Mouse (Mus musculus) layer of hippocampus, postnatal 36 days (tissue): Measurements from ENCODE around the gene Bcat1. TPM values are rescaled to one million over a fixed set of nuclear protein-coding genes. Genes with fewer than 3 reads are reported as not detected.

Source experiments
- DNase-seq, 2 experiments: peaks; one replicate each; pipeline ENCODE4 v3.0.0; 2022
- total RNA-seq, 2 experiments: library from RNA; stranded (reverse); gene quantifications; 2 replicates each; pipeline ENCODE4 v1.2.3; 2021

Gene Bcat1
- total RNA-seq, 2 experiments from 2014 or later: 100 to 102 TPM

DNA sequence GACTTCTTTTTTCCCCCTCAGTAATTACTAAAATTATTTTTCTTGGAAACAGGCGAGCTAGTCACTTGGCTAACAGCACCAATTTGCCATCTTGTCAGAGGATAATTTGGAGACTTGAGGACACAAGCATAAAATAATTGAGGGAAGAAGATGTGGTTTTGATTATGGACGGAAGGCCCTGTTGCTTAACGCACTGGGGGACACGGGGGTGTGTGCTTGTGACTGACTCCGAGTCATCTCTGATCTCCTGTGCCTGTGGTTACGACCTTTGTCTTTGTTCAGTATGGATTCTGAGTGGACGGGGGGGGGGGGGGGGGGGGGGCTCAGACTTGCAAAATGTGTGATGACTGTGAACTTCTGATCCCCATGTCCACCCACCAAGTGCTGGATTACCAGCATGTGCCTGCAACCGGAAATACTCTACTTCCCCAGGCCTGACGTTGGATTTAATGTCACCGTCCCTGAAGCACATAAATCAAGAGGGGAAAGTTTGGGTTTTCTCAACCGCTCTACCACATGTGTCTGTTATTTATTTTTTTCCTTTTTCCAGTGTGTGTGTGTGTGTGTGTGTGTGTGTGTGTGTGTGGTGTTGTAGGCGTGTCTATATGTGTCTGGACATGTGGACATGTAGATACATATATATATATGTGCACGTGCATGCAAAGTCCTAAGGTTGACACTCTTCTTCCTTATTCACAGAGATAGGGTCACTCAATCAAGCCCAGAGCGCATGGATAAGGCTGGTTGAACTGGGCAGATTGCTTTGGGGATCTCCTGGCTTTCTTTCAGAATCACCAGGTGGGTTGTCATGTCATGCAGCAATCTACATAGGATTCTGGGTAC, 73.7 kb downstream of the Bcat1 start:
- DNase-seq: no peak

DNA sequence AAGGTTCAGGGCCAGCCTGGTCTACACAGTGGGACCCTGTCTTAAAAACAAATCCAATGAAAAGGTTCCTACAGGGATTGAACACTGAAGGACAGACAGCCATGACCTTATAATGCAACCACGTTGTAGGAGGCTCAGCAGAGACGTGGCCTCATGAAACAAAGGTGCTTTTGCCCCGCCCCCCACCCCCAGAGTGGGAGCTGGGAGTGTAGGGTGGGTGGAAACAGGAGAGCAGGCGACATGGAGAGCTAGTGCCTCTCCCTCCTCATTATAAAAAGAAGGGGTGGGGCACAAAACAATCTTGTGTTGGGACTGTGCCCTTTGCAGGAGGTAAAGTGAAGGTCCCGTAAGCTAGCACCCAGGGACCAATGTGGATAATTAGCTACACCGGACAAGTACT, 74.5 kb downstream of the Bcat1 start:
- no peak for DNase-seq

DNA sequence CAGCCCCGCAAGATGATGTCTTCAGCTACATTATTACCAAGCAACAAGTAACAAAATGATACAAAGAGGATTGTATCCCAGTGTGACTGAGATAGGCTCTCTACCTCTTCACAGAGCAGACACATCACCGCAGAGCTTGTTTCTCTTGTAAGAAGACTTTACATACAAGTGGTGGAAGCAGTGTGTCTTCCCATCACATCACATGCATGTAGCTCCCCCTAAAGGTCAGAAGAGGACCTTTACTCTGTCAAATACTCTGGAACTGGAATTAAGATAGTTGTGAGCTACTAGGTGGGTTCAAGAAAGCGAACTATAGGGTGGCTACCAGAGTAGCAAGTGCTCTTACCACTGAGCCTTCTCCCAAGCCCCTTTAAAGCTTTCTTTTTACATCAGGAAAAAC, 78.8 kb downstream of the Bcat1 start:
- no peak for DNase-seq

DNA sequence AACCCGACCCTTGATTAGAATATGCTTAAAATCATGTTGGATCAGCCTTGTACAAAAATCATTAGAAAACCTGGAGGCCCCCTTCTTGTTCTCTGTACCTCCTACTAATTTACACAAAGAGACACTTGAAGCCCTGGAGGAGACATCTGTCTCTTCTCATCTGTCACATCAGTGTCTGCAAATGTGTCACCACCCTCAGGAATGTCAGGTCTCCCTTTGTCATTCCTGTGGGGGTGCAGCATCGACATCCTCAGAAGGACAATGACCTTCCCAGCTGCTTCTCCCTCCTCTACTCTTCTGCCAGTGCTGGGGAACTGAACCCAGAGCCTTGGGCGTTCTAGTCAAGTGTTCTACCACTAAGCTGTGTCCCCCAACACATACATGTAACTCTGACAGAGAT, 83.9 kb downstream of the Bcat1 start:
- DNase-seq: no peak

DNA sequence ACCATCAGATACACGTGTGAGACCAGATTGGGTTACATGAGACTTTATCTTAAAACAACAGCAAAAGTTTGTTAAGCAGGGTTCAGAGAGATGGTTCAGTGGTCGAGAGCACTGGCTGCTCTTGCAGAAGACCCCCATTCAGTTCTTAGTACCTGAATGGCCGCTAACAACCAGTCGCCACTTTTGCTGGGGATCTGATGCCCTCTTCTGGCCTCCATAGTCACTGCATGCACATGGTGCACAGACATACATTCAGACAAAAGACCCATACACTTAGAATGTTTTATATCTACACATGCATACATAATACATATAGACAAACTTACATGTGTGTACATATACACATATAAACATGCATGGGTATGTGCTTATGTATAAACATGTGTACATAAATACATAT, 86.8 kb downstream of the Bcat1 start:
- DNase-seq: no peak

DNA sequence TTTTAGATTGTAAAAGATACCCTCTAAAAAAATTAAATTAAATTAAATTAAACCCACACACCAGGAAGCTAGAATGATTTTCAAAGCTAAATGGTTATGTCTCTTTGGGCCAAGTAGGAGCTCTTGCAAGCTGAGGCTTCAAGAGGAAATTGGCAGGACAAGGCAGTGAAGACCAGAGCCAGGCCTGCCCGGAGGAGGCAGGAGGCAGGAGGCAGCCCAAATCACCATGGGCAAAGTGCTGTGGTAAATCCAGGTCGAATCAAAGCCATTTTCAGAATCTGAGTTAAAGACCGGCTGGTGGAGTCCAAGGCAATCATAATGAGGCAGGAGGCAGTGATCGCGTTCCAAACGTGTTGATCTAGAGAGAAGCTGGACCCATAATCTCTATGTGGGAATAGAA, 88.3 kb downstream of the Bcat1 start:
- no peak for DNase-seq

DNA sequence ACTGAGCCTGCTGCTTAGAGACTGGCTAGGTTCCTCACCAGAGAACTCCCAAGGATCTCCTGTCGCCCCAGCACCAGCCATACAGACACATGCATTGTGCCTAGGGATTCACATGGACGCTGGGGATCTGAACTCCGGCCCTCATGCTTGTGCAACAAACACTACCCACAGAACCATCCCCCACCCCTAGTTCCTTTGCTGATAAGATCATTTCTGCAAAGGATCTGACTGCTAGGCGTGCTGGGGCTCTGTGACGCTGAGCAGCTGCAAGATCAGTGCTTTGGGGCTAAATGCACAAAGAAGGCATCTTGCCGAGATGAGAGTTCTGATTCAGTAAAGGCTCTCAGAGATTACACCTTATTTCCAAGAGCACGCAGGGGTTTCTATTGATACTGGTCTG, 88.8 kb downstream of the Bcat1 start:
- DNase-seq: no peak

DNA sequence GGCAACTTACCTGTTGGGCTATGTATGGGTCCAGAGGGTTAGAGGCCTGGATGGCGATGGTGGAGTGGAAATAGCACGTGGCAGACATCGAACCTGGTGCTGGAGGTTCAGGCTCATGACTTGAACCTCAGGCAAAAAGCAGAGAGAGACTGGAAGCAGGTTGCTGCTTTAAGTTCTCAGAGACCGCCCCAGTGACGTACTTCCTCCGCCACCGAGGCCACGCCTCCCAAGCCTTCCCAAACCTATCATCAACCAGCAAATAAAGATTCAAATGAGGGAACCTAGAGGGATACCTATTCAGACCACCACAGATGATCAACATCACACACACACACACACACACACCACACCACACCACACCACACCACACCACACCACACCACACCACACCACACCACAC, 91.8 kb downstream of the Bcat1 start:
- DNase-seq: no peak

DNA sequence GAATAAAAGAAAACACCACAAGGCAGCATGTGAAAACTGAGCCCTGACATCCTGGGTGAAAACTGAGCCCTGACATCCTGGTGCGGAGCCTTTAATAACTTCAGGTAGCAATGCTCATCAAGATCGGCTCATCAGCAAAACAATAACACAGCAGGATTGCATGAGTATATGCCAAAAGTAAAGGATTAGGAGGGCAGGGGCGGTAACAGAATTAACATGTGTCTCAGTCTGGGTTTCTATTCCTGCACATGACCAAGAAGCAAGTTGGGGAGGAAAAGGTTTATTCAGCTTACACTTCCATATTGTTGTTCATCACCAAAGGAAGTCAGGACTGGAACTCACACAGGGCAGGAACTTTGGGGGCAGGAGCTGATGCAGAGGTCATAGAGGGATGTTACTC, 93.9 kb downstream of the Bcat1 start:
- DNase-seq: no peak

DNA sequence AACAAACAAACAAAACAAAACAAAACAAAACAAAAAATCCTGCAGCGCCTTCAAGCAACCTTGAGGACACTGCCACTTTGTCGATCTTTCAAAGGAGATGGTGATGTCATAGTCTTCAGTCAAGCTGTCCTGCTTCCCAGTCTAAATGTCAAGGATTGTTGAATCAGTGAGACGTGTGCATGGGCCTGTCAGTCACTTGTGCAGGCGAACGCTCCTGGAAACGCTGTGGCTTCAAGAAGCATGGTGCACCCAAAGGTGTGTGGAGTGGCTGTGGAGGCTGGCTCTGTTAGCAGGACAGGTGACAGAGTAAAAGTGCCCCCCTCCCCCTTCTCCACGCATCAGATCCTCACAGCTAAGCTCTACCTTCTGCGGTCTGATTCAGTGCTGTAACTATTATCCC, 103.6 kb downstream of the Bcat1 start:
- DNase-seq: no peak

DNA sequence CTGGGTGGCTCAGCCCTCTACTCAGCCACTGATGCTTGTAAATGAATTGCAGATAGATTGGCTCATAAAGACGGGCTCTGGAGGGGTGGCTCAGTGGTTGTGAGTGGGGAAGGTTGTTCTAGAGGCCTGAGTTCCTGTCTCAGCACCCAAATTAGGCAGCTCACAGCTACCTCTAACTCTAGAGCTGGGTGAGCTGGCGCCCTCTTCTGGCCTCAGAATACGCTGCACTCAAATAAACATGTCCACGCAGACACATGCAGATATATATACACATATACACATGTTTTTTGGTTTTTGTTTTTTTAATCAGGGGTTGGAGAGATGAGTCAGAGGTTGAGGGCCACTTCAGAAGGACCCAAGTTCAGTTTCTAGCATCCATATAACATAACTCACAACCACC, 105.1 kb downstream of the Bcat1 start:
- no peak for DNase-seq

DNA sequence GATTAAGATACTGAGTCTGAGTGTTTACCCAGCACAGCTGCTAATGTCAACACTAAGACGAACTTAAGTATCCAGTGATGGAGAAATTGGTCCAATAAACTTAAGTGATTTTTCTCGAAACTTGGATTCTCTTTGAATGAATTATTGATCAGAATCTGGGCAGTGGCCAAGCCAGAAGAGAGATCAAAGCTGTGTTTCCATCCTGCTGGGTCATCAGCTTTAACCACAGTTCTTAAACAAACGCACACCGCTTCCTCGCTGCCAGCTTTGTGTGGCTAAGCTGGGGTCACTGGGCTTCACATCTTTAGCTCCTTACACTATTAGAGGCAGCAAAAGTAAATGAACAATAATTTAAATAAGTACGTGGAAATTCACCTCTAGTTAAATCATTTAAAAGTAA, 108.4 kb downstream of the Bcat1 start:
- DNase-seq: no peak

DNA sequence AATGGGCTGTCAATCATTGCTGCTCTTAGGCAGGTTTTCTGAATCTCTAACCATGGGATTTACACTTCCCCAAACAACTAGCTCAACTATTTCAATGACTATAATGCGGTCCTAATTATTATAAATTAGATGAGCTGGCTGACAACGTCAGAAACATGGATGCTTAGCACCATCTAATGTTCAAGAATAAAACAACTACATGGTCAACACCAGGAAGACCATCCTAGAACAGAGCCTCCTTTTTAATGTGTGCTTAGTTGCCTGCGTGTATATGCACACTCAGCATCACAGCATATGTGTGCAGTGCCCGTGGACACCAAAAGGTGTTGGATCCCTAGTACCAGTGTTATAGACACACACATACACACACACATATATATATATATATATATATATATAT, 111.8 kb downstream of the Bcat1 start:
- no peak for DNase-seq

DNA sequence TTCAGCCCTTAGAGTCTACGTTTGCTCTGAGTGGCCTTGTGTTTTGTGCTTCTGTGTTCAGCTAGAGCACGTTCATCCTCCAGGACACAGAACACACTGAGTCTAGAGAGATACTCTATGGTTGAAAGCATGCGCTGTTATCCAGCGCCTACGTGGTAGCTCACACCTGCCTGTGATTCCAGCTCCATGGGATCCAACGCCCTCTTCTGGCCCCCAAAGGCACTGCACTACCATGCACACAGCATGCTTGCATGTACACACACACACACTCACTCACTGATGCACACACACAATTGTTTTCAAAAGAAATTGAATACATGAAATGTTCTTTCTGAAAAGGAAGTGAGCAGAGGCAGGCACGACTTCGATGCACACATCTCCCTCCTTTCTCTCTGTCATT, 112.8 kb downstream of the Bcat1 start:
- DNase-seq: no peak

DNA sequence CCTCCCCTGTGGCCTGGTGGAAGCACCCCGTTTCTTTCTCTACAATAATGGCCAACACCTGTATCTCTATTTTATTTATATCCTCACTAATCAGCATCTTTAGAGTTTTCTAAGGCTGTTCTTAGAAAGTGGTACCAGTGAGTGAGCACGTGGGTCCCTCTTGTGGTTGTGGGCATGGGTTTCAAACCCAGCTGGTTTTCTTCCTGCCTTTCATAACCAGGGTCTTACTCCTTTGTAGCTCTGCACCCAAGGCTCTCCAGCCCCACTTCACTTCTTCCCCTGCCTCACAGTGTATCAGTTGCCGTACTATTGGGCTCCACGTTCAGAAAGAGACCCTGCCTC, 114.0 kb downstream of the Bcat1 start:
- DNase-seq: no peak

DNA sequence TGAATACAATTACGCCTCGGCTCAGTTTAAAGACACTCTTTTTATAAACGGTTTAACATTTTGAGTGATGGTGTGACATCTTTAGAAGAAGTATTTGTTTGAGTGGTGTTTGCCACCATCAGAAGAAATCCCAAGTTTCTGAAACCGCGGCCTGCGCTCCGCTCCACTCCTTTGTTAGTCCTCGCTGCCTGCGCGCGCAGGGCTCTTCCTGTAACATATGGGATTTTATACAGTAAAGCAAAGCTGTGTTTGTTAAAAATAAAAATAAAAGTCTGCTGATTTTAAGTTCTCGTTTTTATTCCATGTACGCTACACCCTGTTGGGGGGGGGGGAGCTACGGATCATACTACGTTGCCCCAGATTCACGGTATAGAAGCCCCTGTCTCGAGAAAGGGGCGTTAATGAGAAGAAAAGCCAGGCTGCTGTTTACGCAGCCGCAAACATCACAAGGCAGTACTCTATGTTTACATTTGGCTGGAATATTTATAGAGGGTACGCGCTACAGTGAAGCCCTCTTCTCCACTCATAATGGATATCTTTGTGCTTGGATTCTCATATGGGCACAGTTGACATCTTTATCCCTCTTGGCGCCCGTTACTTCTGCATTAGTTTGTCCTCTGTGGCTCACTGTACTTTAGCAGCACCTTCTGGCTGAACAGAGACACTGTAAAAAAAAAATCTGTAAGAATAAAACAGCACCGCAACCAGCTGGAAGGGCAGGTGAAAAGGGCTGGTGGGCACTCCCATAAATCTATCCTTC, 114.6 kb downstream of the Bcat1 start:
- peak; percentile 12 to 19 for DNase-seq

DNA sequence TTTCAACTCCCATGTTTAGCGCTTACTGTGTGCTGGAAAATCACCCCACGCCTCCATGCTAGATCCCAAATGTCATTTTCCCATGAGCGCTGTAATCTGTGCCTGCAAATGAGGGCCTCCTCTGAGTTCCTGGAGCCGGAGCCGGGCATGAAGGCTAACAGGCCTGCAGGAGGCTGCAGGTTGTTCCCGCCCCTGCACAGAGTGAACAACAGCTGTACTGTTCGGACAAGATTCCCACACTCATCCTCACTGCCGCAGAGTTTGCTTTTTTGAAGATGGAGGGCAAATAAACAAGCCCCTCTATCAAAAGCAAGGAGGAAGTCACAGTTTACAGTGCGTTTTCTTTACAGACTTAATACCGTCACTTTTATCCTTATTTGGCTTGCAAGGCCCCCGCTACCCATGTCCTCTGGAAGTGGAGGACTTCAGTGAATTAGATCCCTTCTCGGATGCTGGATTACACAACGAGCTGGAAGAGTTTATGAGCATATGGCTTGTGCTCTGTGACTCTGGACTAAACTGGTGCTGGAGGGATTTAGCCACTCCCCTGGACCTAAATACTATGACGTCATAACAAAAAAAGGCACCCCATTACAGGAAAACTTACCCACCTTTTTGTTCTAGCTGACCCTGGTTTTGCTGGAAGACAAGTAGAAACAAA, 120.0 kb downstream of the Bcat1 start:
- no peak for DNase-seq

DNA sequence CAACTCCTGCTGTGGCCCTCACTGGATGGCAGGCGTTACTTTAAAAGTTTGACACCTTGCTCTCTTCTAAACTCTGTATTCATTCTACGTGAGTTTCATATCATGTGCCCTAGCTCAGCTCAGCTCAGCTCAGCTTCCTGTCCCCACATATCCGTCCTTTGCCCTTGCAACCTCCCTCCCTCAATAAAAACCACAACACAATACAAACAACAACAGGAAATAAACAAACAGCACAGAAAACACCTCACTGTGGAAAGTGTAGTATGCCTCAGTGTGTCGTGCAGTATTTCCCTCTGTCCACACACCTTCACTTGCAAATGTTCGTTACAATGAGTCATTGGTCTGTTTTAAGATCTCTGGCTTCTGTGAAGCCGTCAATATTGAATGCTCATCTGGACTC, 123.1 kb downstream of the Bcat1 start:
- DNase-seq: no peak

DNA sequence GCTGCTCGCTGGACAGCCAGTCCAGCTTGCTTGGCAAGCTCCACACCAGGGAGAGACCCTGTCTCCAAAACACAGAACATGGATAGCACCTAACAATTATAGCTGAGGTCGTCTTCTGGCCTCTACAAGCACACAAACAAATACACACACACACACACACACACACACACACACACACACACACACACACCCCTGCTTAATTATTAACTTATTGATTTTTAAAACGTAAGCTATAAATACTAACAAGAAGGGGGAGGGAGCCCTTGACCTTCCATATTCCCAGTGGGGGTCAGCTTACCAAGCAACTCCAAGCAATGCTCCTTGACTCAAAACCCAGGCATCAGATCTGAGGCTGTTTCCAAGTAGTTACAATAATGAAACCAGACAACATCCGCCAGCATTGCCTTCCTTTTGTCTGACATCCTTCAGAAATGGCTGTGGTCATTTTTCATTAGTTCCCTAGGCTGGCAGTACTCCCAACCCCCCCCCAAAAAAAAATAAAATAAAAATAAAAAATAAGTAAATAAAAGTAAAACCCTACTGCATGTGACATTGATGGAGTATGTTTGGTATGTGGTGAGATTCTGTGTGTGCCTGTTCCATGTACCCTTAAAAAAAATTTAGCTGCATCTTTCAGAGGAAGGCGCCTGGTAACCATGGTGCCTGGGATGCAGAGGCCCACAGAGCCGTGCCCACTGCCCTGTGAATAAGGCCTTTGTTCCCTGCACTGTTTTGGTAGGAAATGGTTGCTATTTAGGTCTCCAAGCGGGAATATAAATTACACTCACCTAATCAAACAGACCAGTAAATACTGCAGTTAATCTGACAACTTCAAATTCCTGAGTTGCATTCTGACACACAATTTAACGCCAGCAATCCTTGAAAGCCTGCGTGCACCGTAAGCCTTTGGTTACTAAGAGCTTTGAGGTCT, 131.3 kb downstream of the Bcat1 start:
- DNase-seq: no peak
